ENCODE assay signal across 14 mouse cellular contexts in genomic region chr6:61765801-61766200, GRCm38 (mm10).
DNase-seq lines count a peak whose midpoint lies in the region.
"Had no signal": no experiment of that assay in that cellular context is flagged by ENCODE, and none has a peak within 500 bp of the region (broad histone marks: within the 10 kb centered on the region; RNA-seq: fewer than 3 reads in every experiment).

No protein-coding gene starts in this region.

- peak; percentile 64 for DNase-seq in retina, embryonic 14.5 days (ENCODE audit: low spot score)
- peak; percentile 54 for DNase-seq in retina, postnatal 1 day
- no peak for DNase-seq in adrenal gland, postnatal 14 days
- DNase-seq in urinary bladder, postnatal 10 days (ENCODE audit: low spot score), result no peak
- DNase-seq: adrenal gland, adult 2 months; adrenal gland, adult 8-10 months; adrenal gland, postnatal 10 days; adrenal gland, postnatal 25 days; adrenal gland, postnatal 36 days; B cell, adult 2 months; cerebellum, adult 11 months; cerebellum, adult 11-12 months; cerebellum, adult 18-20 months; cerebellum, adult 2 months had no signal

Comparison
In these comparisons a context has a peak if more than half of its experiments do, and no peak if none do; other contexts are left out.
1. DNase-seq: peak in retina, embryonic 14.5 days (single experiment) and retina, postnatal 1 day (single experiment); none in adrenal gland, postnatal 14 days (single experiment) and urinary bladder, postnatal 10 days (single experiment).